Mouse (Mus musculus): ENCODE results near the gene Chd2.

GRCm38 (mm10) chr7:73535861-73536200 lies 5.8 kb downstream of the Chd2 start:
- TF ChIP-seq CTCF (IDR thresholded peaks at IDR 0.05; ENCODE audit: low read depth, low read length) (no peak), TAL1 (conservative IDR thresholded peaks at IDR 0.05; ENCODE audit: low read depth, low read length) (no peak)

Measured in G1E (cell line).